Mouse (Mus musculus) C2C12 (cell line): ENCODE data around the gene Ndufa10. TPM values are rescaled to one million over a fixed set of nuclear protein-coding genes. Genes with fewer than 3 reads are reported as not detected.

ENCODE experiments used
- H3K27me3 ChIP-seq: one replicate; pipeline ENCODE4 v1.6.1; 2011; ENCODE audit not compliant: control insufficient read depth, insufficient read depth, insufficient read length
- H3K36me3 ChIP-seq: one replicate; pipeline ENCODE4 v1.6.1; 2011; ENCODE audit not compliant: control insufficient read depth, insufficient read depth
- H3K4me3 ChIP-seq: one replicate; pipeline ENCODE4 v1.5.1; 2011; ENCODE audit warnings: mild to moderate bottlenecking, control low read depth; ENCODE audit not compliant: poor library complexity, insufficient read depth, severe bottlenecking
- H3K79me2 ChIP-seq: one replicate; pipeline ENCODE4 v1.6.1; 2011; ENCODE audit not compliant: control insufficient read depth, insufficient read depth
- H3K79me3 ChIP-seq: one replicate; pipeline ENCODE4 v1.6.1; 2011; ENCODE audit warnings: low read depth, control low read depth
- H3ac ChIP-seq: one replicate; pipeline ENCODE3; 2011; ENCODE audit warnings: low read depth; ENCODE audit not compliant: control insufficient read depth, insufficient read length
- CEBPB ChIP-seq: IDR thresholded peaks from one replicate; pipeline ENCODE4 v1.6.1; 2011; ENCODE audit warnings: low read depth, mild to moderate bottlenecking, control low read depth, moderate library complexity
- CTCF ChIP-seq: IDR thresholded peaks from one replicate; pipeline ENCODE4 v1.5.1; 2011; ENCODE audit not compliant: control insufficient read depth, insufficient read depth, insufficient read length
- MAX ChIP-seq: IDR thresholded peaks from one replicate; pipeline ENCODE4 v1.6.1; 2011; ENCODE audit warnings: mild to moderate bottlenecking, control low read depth
- MYOG ChIP-seq: IDR thresholded peaks from one replicate; pipeline ENCODE4 v1.6.1; 2011; ENCODE audit not compliant: control insufficient read depth, insufficient read length; ENCODE audit errors: extremely low read depth
- USF1 ChIP-seq: IDR thresholded peaks from one replicate; pipeline ENCODE4 v1.6.1; 2011; ENCODE audit warnings: low read depth, mild to moderate bottlenecking, control low read depth, moderate library complexity
- microRNA-seq: library from miRNA; unstranded; fragments of <30 nt; microRNA quantifications from one replicate; pipeline ENCODE4, GENCODE M21; 2019; ENCODE audit warnings: borderline microRNAs expressed
- polyA plus RNA-seq: library from polyadenylated mRNA; unstranded; fragments of >200 nt; fragmentation: generic; extraction: Trizol; gene quantifications from one replicate; pipeline ENCODE4 v1.2.1, GENCODE M21; 2012; ENCODE audit warnings: missing spikeins

Ndufa10 gene
- polyA plus RNA-seq, 1 experiment, result 112 TPM

DNA sequence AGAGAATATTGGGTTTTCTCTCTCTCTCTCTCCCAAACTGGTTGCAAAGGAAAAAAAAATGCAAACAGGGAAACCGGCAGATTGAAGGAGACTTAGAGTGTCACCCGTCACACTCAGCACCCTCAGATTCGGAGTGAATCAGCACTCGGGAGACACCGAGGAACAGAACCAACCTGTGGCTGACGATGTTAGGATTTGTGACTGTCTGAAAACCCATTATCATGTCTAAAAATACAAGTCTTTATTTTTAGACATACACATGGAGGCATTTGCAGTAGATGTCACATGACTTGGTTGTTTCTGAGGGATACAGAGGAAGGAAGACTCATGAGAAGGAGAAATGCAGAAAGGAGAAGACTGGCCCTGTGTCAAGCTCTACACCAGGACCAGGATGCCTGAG is 80.5 kb downstream of the Ndufa10 start:
- H3ac ChIP-seq, result no peak overlapping the region
- peak; percentile 28 for TF ChIP-seq USF1
- TF ChIP-seq CEBPB, result no peak
- TF ChIP-seq CTCF, result no peak
- no peak for TF ChIP-seq MYOG
- TF ChIP-seq MAX, result no peak
- no peaks in the 10 kb centered on the region for H3K36me3 ChIP-seq
- no peaks in the 10 kb centered on the region for H3K79me3 ChIP-seq
- H3K27me3 ChIP-seq, result no peaks in the 10 kb centered on the region
- H3K79me2 ChIP-seq, result no peaks in the 10 kb centered on the region
- H3K4me3 ChIP-seq, result no peak overlapping the region

Small RNAs within 50 kb of the gene (microRNA-seq; reads per million reads assigned to microRNA genes)
- gene Mir6900, result 3.6 reads per million, percentile 48 among the genes with 10 or more reads in this experiment

Other genes starting within 250 kb of the Ndufa10 start
- not detected for gene Olfr1416, start 11.3 kb upstream of the Ndufa10 start, polyA plus RNA-seq
- gene Olfr1415, start 22.2 kb upstream of the Ndufa10 start, polyA plus RNA-seq, result not detected
- not detected for gene Olfr1414, start 44.8 kb upstream of the Ndufa10 start, polyA plus RNA-seq
- not detected for gene Olfr1413, start 97.5 kb upstream of the Ndufa10 start, polyA plus RNA-seq
- not detected for gene Olfr1412, start 111.9 kb upstream of the Ndufa10 start, polyA plus RNA-seq
- not detected for gene Olfr1411, start 120.6 kb upstream of the Ndufa10 start, polyA plus RNA-seq
- gene Olfr1410, start 131.9 kb upstream of the Ndufa10 start, polyA plus RNA-seq, result not detected
- gene Olfr12, start 143.9 kb upstream of the Ndufa10 start, polyA plus RNA-seq, result not detected
- 430 TPM for gene Cops9, start 168.1 kb upstream of the Ndufa10 start, polyA plus RNA-seq
- not detected for gene Otos, start 175.0 kb upstream of the Ndufa10 start, polyA plus RNA-seq